Mouse (Mus musculus) stomach, embryonic 16.5 days (tissue): ENCODE measurements at regions not wholly inside any gene's neighbourhood (a gene's known extent, or its start where the extent isn't known, plus 50 kb on each side); places are given as distances from the start of the nearest gene placed in this dataset.

Experiments
- ATAC-seq: fragments of 200-750 bp; cut with Nextera tagmentation; 2 replicates; pipeline ENCODE4 v1.8.0; 2017; ENCODE audit warnings: moderate number of reproducible peaks, moderate TSS enrichment; ENCODE audit not compliant: insufficient read depth, low FRiP score
- H3K27ac ChIP-seq: fragments of 300-500 bp; sonication (generic); 2 replicates; pipeline ENCODE4 v1.5.1; 2014; ENCODE audit warnings: low read length
- H3K27me3 ChIP-seq: fragments of 300-500 bp; sonication (generic); 2 replicates; pipeline ENCODE4 v1.6.1; 2014; ENCODE audit warnings: low read length, control low read depth, mixed read lengths; ENCODE audit not compliant: control insufficient read depth, insufficient read depth
- H3K36me3 ChIP-seq: fragments of 300-500 bp; sonication (generic); 2 replicates; pipeline ENCODE4 v1.6.1; 2014; ENCODE audit warnings: low read length; ENCODE audit not compliant: control insufficient read depth, insufficient read depth
- H3K4me1 ChIP-seq: fragments of 300-500 bp; sonication (generic); 2 replicates; pipeline ENCODE4 v1.6.1; 2014; ENCODE audit warnings: low read length, control low read depth, mixed read lengths; ENCODE audit not compliant: control insufficient read depth, insufficient read depth
- H3K4me2 ChIP-seq: fragments of 300-500 bp; sonication (generic); 2 replicates; pipeline ENCODE4 v1.6.1; 2014; ENCODE audit warnings: low read depth, low read length, mixed read lengths
- H3K4me3 ChIP-seq: fragments of 300-500 bp; sonication (generic); replicated peaks from 2 replicates; pipeline ENCODE4 v1.5.1; 2014; ENCODE audit warnings: mild to moderate bottlenecking, low read length
- H3K9ac ChIP-seq: fragments of 300-500 bp; sonication (generic); 2 replicates; pipeline ENCODE4 v1.6.1; 2014; ENCODE audit warnings: low read length
- H3K9me3 ChIP-seq: fragments of 300-500 bp; sonication (generic); replicated peaks from 2 replicates; pipeline ENCODE4 v1.6.1; 2016; ENCODE audit warnings: low read length, control low read depth; ENCODE audit not compliant: control insufficient read depth
- WGBS: fragments of 180-500 bp; shearing (Covaris S2); extraction: QIAGEN DNeasy Blood & Tissue Kit; methylation state at CpG from one replicate; pipeline ENCODE4 v1.1.7; 2014; 5-methylcytosine and 5-hydroxymethylcytosine counted together

GRCm38 (mm10) chr3:149783903-149784608 is 793.7 kb upstream of the Adgrl2 start:
- no peak overlapping the region for H3K27ac ChIP-seq
- no peaks in the 10 kb centered on the region for H3K36me3 ChIP-seq
- no peak for ATAC-seq
- WGBS: 54% methylated on average over 2 of the region's 2 CpGs
- H3K9ac ChIP-seq: no peak overlapping the region
- H3K9me3 ChIP-seq: no peaks in the 10 kb centered on the region
- H3K4me1 ChIP-seq: no peaks in the 10 kb centered on the region
- no peaks in the 10 kb centered on the region for H3K27me3 ChIP-seq
- H3K4me2 ChIP-seq: no peak overlapping the region
- H3K4me3 ChIP-seq: no peak overlapping the region

- Histone ChIP-seq H3K4me1 (no peaks in the 10 kb centered on the region), H3K4me2 (no peak overlapping the region), H3K27me3 (no peaks in the 10 kb centered on the region), H3K9me3 (no peaks in the 10 kb centered on the region), H3K4me3 (no peak overlapping the region), H3K36me3 (no peaks in the 10 kb centered on the region), H3K27ac (no peak overlapping the region), H3K9ac (no peak overlapping the region)
- ATAC-seq: no peak
- 86% methylated on average over 2 of the region's 2 CpGs for WGBS
Observed at GRCm38 (mm10) chr3:149767847-149768421, 777.6 kb upstream of the Adgrl2 start.

GRCm38 (mm10) chr3:149761245-149761644 is 770.9 kb upstream of the Adgrl2 start:
- no peak overlapping the region for H3K4me3 ChIP-seq
- no peaks in the 10 kb centered on the region for H3K9me3 ChIP-seq
- H3K27ac ChIP-seq: no peak overlapping the region
- 89% methylated on average over 2 of the region's 2 CpGs for WGBS
- H3K9ac ChIP-seq: no peak overlapping the region
- H3K4me2 ChIP-seq: no peak overlapping the region
- H3K27me3 ChIP-seq: no peaks in the 10 kb centered on the region
- H3K36me3 ChIP-seq: no peaks in the 10 kb centered on the region
- H3K4me1 ChIP-seq: no peaks in the 10 kb centered on the region
- no peak for ATAC-seq

- peak; percentile 50 for ATAC-seq
- H3K9me3 ChIP-seq: no peaks in the 10 kb centered on the region
- no peaks in the 10 kb centered on the region for H3K36me3 ChIP-seq
- H3K27me3 ChIP-seq: no peaks in the 10 kb centered on the region
- H3K4me1 ChIP-seq: no peaks in the 10 kb centered on the region
- no peak overlapping the region for H3K27ac ChIP-seq
- H3K4me2 ChIP-seq: no peak overlapping the region
- no peak overlapping the region for H3K9ac ChIP-seq
- H3K4me3 ChIP-seq: no peak overlapping the region
- 50% methylated on average over 6 of the region's 6 CpGs for WGBS
Observed at GRCm38 (mm10) chr3:149757910-149758592, 767.7 kb upstream of the Adgrl2 start.

GRCm38 (mm10) chr3:149736069-149736468 is 745.7 kb upstream of the Adgrl2 start:
- H3K4me1 ChIP-seq: no peaks in the 10 kb centered on the region
- no peaks in the 10 kb centered on the region for H3K36me3 ChIP-seq
- ATAC-seq: no peak
- H3K9me3 ChIP-seq: no peaks in the 10 kb centered on the region
- H3K27ac ChIP-seq: no peak overlapping the region
- no peaks in the 10 kb centered on the region for H3K27me3 ChIP-seq
- no peak overlapping the region for H3K9ac ChIP-seq
- H3K4me2 ChIP-seq: no peak overlapping the region
- H3K4me3 ChIP-seq: no peak overlapping the region
- 36% methylated on average over 3 of the region's 3 CpGs for whole genome bisulfite sequencing

- 87% methylated on average over 4 of the region's 4 CpGs for WGBS
Observed at GRCm38 (mm10) chr3:149726212-149726611, 735.9 kb upstream of the Adgrl2 start.

GRCm38 (mm10) chr3:149724879-149725278 is 734.5 kb upstream of the Adgrl2 start:
- H3K36me3 ChIP-seq: no peaks in the 10 kb centered on the region
- H3K27me3 ChIP-seq: no peaks in the 10 kb centered on the region
- H3K27ac ChIP-seq: no peak overlapping the region
- H3K4me2 ChIP-seq: no peak overlapping the region
- H3K4me1 ChIP-seq: no peaks in the 10 kb centered on the region
- no peak overlapping the region for H3K4me3 ChIP-seq
- ATAC-seq: no peak
- no peaks in the 10 kb centered on the region for H3K9me3 ChIP-seq
- no peak overlapping the region for H3K9ac ChIP-seq
- 67% methylated on average over 3 of the region's 3 CpGs for WGBS

More at GRCm38 (mm10) chr3:149726212-149726611, 735.9 kb upstream of the Adgrl2 start:
- Histone ChIP-seq H3K4me3 (no peak overlapping the region), H3K27ac (no peak overlapping the region), H3K27me3 (no peaks in the 10 kb centered on the region), H3K36me3 (no peaks in the 10 kb centered on the region), H3K9me3 (no peaks in the 10 kb centered on the region), H3K4me2 (no peak overlapping the region), H3K4me1 (no peaks in the 10 kb centered on the region), H3K9ac (no peak overlapping the region)
- no peak for ATAC-seq

- Histone ChIP-seq H3K36me3 (no peaks in the 10 kb centered on the region), H3K9ac (no peak overlapping the region), H3K27me3 (no peaks in the 10 kb centered on the region), H3K9me3 (no peaks in the 10 kb centered on the region), H3K4me1 (no peaks in the 10 kb centered on the region), H3K4me2 (no peak overlapping the region), H3K27ac (no peak overlapping the region), H3K4me3 (no peak overlapping the region)
- WGBS: 59% methylated on average over 4 of the region's 4 CpGs
- no peak for ATAC-seq
Observed at GRCm38 (mm10) chr3:149721832-149722231, 731.5 kb upstream of the Adgrl2 start.

GRCm38 (mm10) chr3:149720306-149720705 is 730.0 kb upstream of the Adgrl2 start:
- H3K4me3 ChIP-seq: no peak overlapping the region
- no peak overlapping the region for H3K4me2 ChIP-seq
- H3K9me3 ChIP-seq: no peaks in the 10 kb centered on the region
- H3K9ac ChIP-seq: no peak overlapping the region
- H3K36me3 ChIP-seq: no peaks in the 10 kb centered on the region
- WGBS: 80% methylated on average over 6 of the region's 6 CpGs
- no peaks in the 10 kb centered on the region for H3K4me1 ChIP-seq
- H3K27me3 ChIP-seq: no peaks in the 10 kb centered on the region
- ATAC-seq: no peak
- no peak overlapping the region for H3K27ac ChIP-seq
